Mouse (Mus musculus) C2C12 (cell line): ENCODE results near the gene Lrrtm4.

ENCODE experiments used
- CEBPB ChIP-seq: IDR thresholded peaks from one replicate; pipeline ENCODE4 v1.6.1; 2011; ENCODE audit warnings: low read depth, mild to moderate bottlenecking, control low read depth, moderate library complexity
- CTCF ChIP-seq: IDR thresholded peaks from one replicate; pipeline ENCODE4 v1.5.1; 2011; ENCODE audit not compliant: control insufficient read depth, insufficient read depth, insufficient read length
- MAX ChIP-seq: IDR thresholded peaks from one replicate; pipeline ENCODE4 v1.6.1; 2011; ENCODE audit warnings: mild to moderate bottlenecking, control low read depth
- MYOD1 ChIP-seq: IDR thresholded peaks from one replicate; pipeline ENCODE4 v1.6.1; 2011; ENCODE audit warnings: low read depth; ENCODE audit not compliant: control insufficient read depth, insufficient read length
- MYOG ChIP-seq: IDR thresholded peaks from one replicate; pipeline ENCODE4 v1.6.1; 2011; ENCODE audit not compliant: control insufficient read depth, insufficient read length; ENCODE audit errors: extremely low read depth
- USF1 ChIP-seq: IDR thresholded peaks from one replicate; pipeline ENCODE4 v1.6.1; 2011; ENCODE audit warnings: low read depth, mild to moderate bottlenecking, control low read depth, moderate library complexity

GRCm38 (mm10) chr6:80406757-80407156, 388.1 kb downstream of the Lrrtm4 start:
- TF ChIP-seq CTCF (no peak), CEBPB (no peak), MAX (no peak), USF1 (no peak), MYOG (no peak), MYOD1 (no peak)
